Mouse (Mus musculus): Measurements from ENCODE around the gene Slc25a26.

DNA sequence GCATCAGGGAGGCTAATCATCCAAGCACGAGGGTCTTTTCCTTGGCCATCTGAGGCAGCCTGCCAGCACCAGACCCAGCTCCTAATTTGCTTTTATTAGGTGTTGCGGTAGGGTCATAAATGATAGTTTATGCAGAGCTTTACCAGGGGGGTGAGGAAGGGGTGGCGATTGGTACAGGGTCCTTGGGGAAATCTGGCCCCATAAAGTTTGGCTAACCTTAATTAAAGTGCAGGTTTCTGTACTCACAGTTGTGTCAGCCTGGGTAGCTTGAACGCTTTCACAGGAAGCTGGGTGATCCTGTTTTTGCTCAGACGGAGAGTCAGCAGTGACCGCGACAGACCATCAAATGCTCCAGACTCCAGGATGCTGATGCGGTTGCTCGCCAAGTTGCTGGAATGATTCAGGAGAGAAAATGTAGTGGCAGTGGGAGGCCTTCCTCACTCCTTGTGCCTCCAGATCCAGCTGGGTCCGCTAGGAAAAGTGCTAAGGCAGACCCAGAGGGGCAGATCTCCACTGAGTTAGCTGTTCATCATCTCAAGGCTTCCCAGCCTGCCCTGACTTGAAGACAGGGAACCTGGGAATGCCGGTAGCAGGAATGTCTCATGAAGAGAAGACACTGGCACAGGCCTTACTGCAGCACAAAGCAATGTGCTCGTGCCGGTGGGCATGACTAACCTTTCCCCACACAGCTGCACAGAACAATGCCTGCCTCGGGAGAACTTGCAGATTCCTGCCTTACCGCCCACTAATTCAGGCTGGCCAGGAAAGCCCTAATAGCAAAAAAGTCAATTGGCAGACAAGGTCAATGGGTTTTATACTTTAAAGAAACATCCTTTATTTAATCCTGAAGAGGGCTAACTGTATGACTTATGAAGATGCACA is 127.8 kb downstream of the Slc25a26 start:
- TF ChIP-seq CTCF (IDR thresholded peaks at IDR 0.05) (no peak), EP300 (IDR thresholded peaks at IDR 0.05) (no peak)
